Mouse (Mus musculus): ENCODE data around the gene Rbfox3.

The Rbfox3 gene

GRCm38 (mm10) chr11:118881786-118882495 is 29.5 kb downstream of the Rbfox3 start:
- no peak for DNase-seq (ENCODE audit: low spot score in 2 of 2)

- DNase-seq (ENCODE audit: low spot score in 2 of 2), result no peak
These were observed 31.8 kb downstream of the Rbfox3 start for GRCm38 (mm10) chr11:118879466-118880150.

- DNase-seq (ENCODE audit: low spot score in 2 of 2), result no peak
These were observed 32.7 kb downstream of the Rbfox3 start for GRCm38 (mm10) chr11:118878605-118879245.

- DNase-seq (ENCODE audit: low spot score in 2 of 2), result no peak
These were observed 36.0 kb downstream of the Rbfox3 start for GRCm38 (mm10) chr11:118875243-118875897.

- DNase-seq (ENCODE audit: low spot score in 2 of 2), result no peak
These were observed 36.8 kb downstream of the Rbfox3 start for GRCm38 (mm10) chr11:118874487-118875095.

- DNase-seq (ENCODE audit: low spot score in 2 of 2), result no peak
These were observed 37.4 kb downstream of the Rbfox3 start for GRCm38 (mm10) chr11:118874022-118874421.

- no peak for DNase-seq (ENCODE audit: low spot score in 2 of 2)
These were observed 39.9 kb downstream of the Rbfox3 start for GRCm38 (mm10) chr11:118871527-118871926.

- no peak for DNase-seq (ENCODE audit: low spot score in 2 of 2)
These were observed 48.0 kb downstream of the Rbfox3 start for GRCm38 (mm10) chr11:118863360-118863759.

GRCm38 (mm10) chr11:118861801-118862431 is 49.5 kb downstream of the Rbfox3 start:
- peak; percentile 45 to 67 for DNase-seq (ENCODE audit: low spot score in 2 of 2)

- DNase-seq (ENCODE audit: low spot score in 2 of 2), result no peak
These were observed 50.2 kb downstream of the Rbfox3 start for GRCm38 (mm10) chr11:118861246-118861645.

GRCm38 (mm10) chr11:118860812-118861211 is 50.6 kb downstream of the Rbfox3 start:
- DNase-seq (ENCODE audit: low spot score in 2 of 2), result no peak

GRCm38 (mm10) chr11:118859839-118860238 is 51.6 kb downstream of the Rbfox3 start:
- DNase-seq (ENCODE audit: low spot score in 2 of 2), result no peak

GRCm38 (mm10) chr11:118858305-118858704 is 53.1 kb downstream of the Rbfox3 start:
- DNase-seq (ENCODE audit: low spot score in 2 of 2), result no peak

GRCm38 (mm10) chr11:118851391-118851790 is 60.0 kb downstream of the Rbfox3 start:
- DNase-seq (ENCODE audit: low spot score in 2 of 2), result no peak

- DNase-seq (ENCODE audit: low spot score in 2 of 2), result no peak
These were observed 63.4 kb downstream of the Rbfox3 start for GRCm38 (mm10) chr11:118847986-118848385.

GRCm38 (mm10) chr11:118840992-118841391 is 70.4 kb downstream of the Rbfox3 start:
- DNase-seq (ENCODE audit: low spot score in 2 of 2), result no peak

- DNase-seq (ENCODE audit: low spot score in 2 of 2), result no peak
These were observed 73.2 kb downstream of the Rbfox3 start for GRCm38 (mm10) chr11:118838167-118838566.

- DNase-seq (ENCODE audit: low spot score in 2 of 2), result no peak
These were observed 74.5 kb downstream of the Rbfox3 start for GRCm38 (mm10) chr11:118836889-118837288.

GRCm38 (mm10) chr11:118832793-118833481 is 78.5 kb downstream of the Rbfox3 start:
- DNase-seq (ENCODE audit: low spot score in 2 of 2), result no peak

- no peak for DNase-seq (ENCODE audit: low spot score in 2 of 2)
These were observed 79.7 kb downstream of the Rbfox3 start for GRCm38 (mm10) chr11:118831730-118832129.

All from frontal cortex, postnatal 25 days (tissue).